Mouse (Mus musculus): ENCODE results near the gene Ubac2. TPM values are rescaled to one million over a fixed set of nuclear protein-coding genes. Genes with fewer than 3 reads are reported as not detected.
A peak's percentile ranks its signal among the peaks of the same experiment; 100 is the strongest.

Ubac2 gene
- polyA plus RNA-seq, 1 experiment from 2014 or later, result 22.6 TPM

- peaks cover 33% of the 10 kb centered on the region for H3K4me1 ChIP-seq (replicated peaks)
- no peak overlapping the region for H3K4me2 ChIP-seq
- no peak overlapping the region for H3K9ac ChIP-seq
- H3K27ac ChIP-seq, result no peak overlapping the region
- no peaks in the 10 kb centered on the region for H3K9me3 ChIP-seq (replicated peaks)
- 83% methylated on average over 11 of the region's 11 CpGs for WGBS (ENCODE audit: insufficient replicate concordance)
- H3K36me3 ChIP-seq, result peaks cover 7% of the 10 kb centered on the region; the same call in 1 of the 2 replicates
- ATAC-seq (ENCODE audit: low read depth), result no peak
- no peak for DNase-seq
- no peak overlapping the region for H3K4me3 ChIP-seq (replicated peaks)
- H3K27me3 ChIP-seq, result no peaks in the 10 kb centered on the region
Measured at GRCm38 (mm10) chr14:121954129-121954528, 75.7 kb downstream of the Ubac2 start.

DNA sequence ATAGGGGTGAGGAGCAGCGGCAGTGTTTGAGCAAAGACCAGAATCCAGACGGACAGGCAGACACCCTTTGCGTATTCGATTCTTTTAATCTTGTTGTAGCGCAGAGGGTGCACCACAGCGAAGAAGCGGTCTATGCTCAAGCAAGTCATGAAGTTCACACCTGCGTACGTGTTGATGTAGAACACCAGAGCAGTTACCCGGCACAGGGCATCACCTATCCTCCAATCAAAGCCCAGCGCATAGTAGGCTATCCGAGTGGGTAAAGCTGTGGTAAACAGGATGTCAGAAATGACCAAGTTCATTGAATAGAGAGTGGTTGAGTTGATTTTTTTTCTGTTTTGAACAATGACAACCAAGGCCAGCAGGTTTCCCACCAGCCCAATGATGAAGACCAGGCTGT lies 76.2 kb downstream of the Ubac2 start:
- Histone ChIP-seq H3K9me3 (replicated peaks) (no peaks in the 10 kb centered on the region), H3K36me3 (peaks cover 7% of the 10 kb centered on the region; the same call in 1 of the 2 replicates), H3K4me2 (no peak overlapping the region), H3K27me3 (no peaks in the 10 kb centered on the region), H3K9ac (no peak overlapping the region), H3K4me1 (replicated peaks) (peaks cover 33% of the 10 kb centered on the region), H3K4me3 (replicated peaks) (no peak overlapping the region), H3K27ac (no peak overlapping the region)
- WGBS (ENCODE audit: insufficient replicate concordance), result 90% methylated on average over 12 of the region's 12 CpGs
- DNase-seq (no peak), ATAC-seq (ENCODE audit: low read depth) (no peak)

DNA sequence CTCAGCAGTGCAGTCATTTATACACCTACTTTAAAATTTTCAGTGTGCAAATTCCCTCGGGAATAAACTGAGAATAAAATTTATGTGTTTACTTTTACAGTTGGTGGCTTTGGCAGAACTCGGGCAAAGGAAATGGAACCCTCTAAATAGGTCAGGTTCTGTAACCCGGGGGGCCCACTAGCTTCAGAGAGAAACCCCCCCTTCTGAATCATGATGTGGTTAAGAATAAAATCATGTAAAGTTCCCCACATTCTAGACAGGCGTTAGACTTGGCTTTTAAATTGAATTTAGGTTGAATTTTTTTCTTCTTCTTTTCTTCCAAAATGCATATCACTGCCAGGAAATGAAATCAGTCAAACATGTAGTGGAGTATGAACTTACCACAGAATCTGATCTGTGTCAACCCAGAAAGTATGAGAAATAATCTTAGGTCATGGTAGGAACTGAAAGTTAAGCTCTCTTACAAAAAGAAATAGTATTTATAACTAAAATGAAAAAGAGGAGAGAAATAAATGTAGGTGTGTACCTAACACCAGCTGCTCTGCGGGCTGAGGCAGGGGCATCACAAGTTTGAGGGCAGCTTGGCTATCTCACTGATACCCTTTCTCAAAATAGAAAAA lies 76.9 kb downstream of the Ubac2 start:
- DNase-seq (no peak), ATAC-seq (ENCODE audit: low read depth) (no peak)
- Histone ChIP-seq H3K36me3 (peaks cover 7% of the 10 kb centered on the region; the same call in 1 of the 2 replicates), H3K9ac (no peak overlapping the region), H3K4me3 (replicated peaks) (no peak overlapping the region), H3K27me3 (no peaks in the 10 kb centered on the region), H3K4me1 (replicated peaks) (peaks cover 30% of the 10 kb centered on the region), H3K27ac (no peak overlapping the region), H3K9me3 (replicated peaks) (no peaks in the 10 kb centered on the region), H3K4me2 (no peak overlapping the region)
- WGBS (ENCODE audit: insufficient replicate concordance), result 63% methylated on average over 5 of the region's 5 CpGs

DNA sequence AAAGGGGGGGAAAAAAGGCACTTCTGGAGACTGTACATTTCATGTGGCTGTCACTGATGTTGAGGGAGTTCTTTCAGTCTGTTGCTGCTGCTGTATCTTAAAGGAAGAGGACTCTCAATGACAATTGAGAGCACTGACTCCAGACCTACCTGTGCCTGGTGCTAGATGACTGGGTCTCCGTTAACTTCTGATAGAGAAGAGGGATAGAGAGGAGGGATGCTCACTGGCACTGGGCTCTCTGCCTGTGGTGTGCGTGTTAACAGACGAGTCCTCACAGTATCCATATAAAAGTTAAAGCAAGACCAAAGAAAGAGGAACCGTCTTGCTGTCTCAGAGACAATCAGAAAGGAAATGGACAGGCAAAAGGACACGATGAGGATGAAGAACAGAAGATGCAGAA lies 77.9 kb downstream of the Ubac2 start:
- H3K9me3 ChIP-seq (replicated peaks), result no peaks in the 10 kb centered on the region
- H3K36me3 ChIP-seq, result peaks cover 7% of the 10 kb centered on the region; the same call in 1 of the 2 replicates
- 61% methylated on average over 5 of the region's 5 CpGs for WGBS (ENCODE audit: insufficient replicate concordance)
- ATAC-seq (ENCODE audit: low read depth) (no peak), DNase-seq (no peak)
- H3K4me1 ChIP-seq (replicated peaks), result peaks cover 31% of the 10 kb centered on the region
- no peak overlapping the region for H3K4me2 ChIP-seq
- no peaks in the 10 kb centered on the region for H3K27me3 ChIP-seq
- H3K4me3 ChIP-seq (replicated peaks), result no peak overlapping the region
- H3K9ac ChIP-seq, result no peak overlapping the region
- H3K27ac ChIP-seq, result no peak overlapping the region; the same call in 1 of the 2 replicates

DNA sequence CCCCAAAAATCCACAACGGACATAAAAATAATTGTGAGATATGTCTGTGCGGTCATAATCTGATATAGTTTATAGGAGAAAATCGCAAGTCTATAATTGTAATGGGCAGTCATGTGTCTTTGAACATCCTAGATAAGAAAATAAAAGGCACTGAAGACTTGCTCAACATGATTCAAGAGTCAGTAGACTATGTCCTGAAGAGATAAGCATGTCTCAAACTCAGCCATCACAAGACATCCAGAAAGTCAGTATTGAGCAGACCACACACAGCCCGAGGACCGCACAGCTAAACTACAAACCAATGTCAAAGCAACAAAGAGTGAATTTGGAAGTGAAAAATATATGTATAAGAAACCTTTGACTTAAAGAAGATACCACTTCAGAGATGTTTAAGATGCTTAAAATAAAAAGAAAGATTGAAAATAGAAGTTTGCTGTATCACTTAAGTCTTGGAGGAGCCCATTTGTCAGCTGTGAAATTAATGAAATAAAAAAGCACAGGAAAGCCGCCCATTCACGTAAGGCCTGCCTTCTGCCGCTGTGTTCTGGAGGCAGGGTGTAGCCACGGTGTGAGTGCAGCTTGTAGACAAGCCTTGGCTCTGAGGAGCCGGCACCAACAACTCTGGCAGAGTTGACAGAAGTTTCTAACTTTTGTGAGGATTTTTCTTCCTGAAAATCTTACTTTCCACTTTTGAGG lies 78.9 kb downstream of the Ubac2 start:
- H3K27me3 ChIP-seq, result no peaks in the 10 kb centered on the region
- H3K9me3 ChIP-seq (replicated peaks), result no peaks in the 10 kb centered on the region
- WGBS (ENCODE audit: insufficient replicate concordance), result 49% methylated on average over 10 of the region's 10 CpGs
- no peak overlapping the region for H3K4me2 ChIP-seq
- ATAC-seq (ENCODE audit: low read depth) (peak; percentile 67), DNase-seq (no peak)
- H3K4me1 ChIP-seq (replicated peaks), result peaks cover 32% of the 10 kb centered on the region
- H3K9ac ChIP-seq, result no peak overlapping the region
- no peak overlapping the region for H3K27ac ChIP-seq
- H3K4me3 ChIP-seq (replicated peaks), result no peak overlapping the region
- peaks cover 7% of the 10 kb centered on the region; the same call in 1 of the 2 replicates for H3K36me3 ChIP-seq

DNA sequence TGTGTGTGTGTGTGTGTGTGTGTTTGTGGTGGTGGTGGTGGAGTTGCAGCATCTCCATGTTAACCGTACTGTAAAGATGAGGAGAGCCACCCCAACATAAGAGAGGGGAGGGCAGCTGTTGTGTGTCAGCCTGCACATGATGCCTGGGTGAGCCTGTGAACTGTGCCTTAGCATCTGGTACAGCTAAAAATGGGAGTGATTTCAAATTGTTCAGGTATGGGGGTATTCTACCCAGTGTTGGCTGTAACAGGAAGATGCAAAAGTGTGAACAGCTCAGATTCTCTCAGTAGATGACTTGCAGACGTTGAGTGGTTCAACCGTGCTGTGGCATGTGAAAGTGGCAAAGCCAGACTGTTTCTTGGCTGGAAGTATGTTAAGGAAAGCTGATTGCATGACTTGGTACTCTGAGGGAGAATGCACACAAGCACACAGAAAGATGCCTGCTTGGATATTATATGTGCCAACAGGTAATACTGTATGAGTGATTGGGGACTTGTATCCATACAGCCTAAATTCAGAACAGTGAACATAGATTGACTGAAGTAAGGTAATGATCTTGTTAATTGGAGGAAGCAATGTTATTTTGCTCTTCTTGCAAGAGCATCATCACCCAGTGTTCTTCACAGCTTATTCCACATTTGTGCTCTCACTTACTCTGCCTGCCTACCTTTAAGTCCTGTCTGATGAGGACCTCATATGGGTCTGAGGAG lies 79.8 kb downstream of the Ubac2 start:
- Histone ChIP-seq H3K4me2 (no peak overlapping the region), H3K27ac (no peak overlapping the region), H3K36me3 (peaks cover 4% of the 10 kb centered on the region; the same call in 1 of the 2 replicates), H3K9me3 (replicated peaks) (no peaks in the 10 kb centered on the region), H3K4me1 (replicated peaks) (peaks cover 37% of the 10 kb centered on the region), H3K27me3 (no peaks in the 10 kb centered on the region), H3K9ac (no peak overlapping the region), H3K4me3 (replicated peaks) (no peak overlapping the region)
- DNase-seq (no peak), ATAC-seq (ENCODE audit: low read depth) (no peak)
- 72% methylated on average over 3 of the region's 3 CpGs for WGBS (ENCODE audit: insufficient replicate concordance)

DNA sequence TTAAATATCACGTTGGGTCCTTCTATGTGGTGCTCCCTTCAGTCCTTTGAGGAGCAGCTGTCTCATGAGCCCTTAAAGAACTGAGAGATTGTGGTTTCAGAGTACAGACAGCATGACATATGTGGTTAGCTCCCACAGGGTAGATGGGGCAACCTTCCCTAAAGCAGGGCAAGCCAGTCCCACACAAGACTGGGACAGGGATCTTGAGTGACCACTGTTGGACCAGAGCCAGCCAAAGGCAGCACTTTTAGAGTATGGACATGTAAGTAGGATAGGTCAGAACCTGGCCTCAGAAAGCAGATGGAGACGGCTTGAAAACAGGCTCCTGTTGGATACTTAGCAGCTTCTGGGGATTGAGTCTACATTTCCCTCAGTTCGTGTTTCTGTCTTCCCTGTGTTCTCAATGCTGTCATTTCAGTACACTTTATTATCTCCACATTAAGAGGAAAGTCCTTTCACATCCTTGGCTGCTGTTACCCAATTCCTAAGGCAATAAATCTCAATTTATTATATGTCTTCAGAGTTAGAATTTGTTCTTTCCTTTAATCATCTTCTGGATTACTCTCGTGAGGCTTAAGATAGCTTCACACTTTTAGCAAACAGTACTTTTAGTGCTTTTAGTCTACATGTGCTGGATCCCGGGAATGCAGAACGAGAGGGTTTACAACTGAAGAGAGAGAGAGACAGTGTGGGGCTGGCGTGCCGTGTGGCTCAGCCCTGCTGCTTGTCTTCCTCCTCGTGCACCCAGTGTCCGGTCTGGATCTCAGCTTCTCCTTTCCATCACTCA lies 80.5 kb downstream of the Ubac2 start:
- Histone ChIP-seq H3K4me1 (replicated peaks) (peaks cover 44% of the 10 kb centered on the region), H3K9me3 (replicated peaks) (no peaks in the 10 kb centered on the region), H3K27me3 (no peaks in the 10 kb centered on the region), H3K9ac (no peak overlapping the region), H3K4me3 (replicated peaks) (no peak overlapping the region), H3K36me3 (peaks cover 4% of the 10 kb centered on the region; the same call in 1 of the 2 replicates), H3K27ac (no peak overlapping the region), H3K4me2 (no peak overlapping the region)
- DNase-seq, result no peak
- no peak for ATAC-seq (ENCODE audit: low read depth)
- WGBS (ENCODE audit: insufficient replicate concordance), result 56% methylated on average over 10 of the region's 10 CpGs

DNA sequence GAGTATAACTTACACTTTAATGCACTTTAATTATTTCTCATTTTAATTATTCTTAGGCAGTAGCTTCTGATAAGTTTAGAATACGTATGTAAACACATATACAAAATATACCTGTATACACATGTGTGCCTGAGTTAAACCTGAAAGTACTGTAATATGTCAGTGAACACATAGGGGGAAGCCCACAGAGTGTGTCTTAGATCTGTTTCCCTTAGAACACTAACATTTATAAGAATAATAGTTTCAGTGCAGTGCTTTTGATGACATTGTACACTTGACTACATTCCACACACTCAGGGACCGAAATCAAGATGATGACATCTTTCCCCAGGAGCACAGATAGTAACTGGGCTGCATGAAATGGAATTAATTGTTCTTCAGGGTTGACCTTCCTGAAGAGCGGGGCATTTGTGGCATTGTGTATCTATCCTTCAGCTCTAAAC lies 81.1 kb downstream of the Ubac2 start:
- no peaks in the 10 kb centered on the region for H3K9me3 ChIP-seq (replicated peaks)
- ATAC-seq (ENCODE audit: low read depth) (no peak), DNase-seq (no peak)
- peaks cover 46% of the 10 kb centered on the region for H3K4me1 ChIP-seq (replicated peaks)
- no peak overlapping the region for H3K4me3 ChIP-seq (replicated peaks)
- H3K27me3 ChIP-seq, result no peaks in the 10 kb centered on the region
- 0 out of 2 replicates have a peak, but pooled peaks cover 4% of the 10 kb centered on the region for H3K36me3 ChIP-seq
- no peak overlapping the region for H3K27ac ChIP-seq
- H3K4me2 ChIP-seq, result no peak overlapping the region
- WGBS (ENCODE audit: insufficient replicate concordance), result 84% methylated on average over 3 of the region's 3 CpGs
- no peak overlapping the region for H3K9ac ChIP-seq

GRCm38 (mm10) chr14:121960031-121960430 lies 81.6 kb downstream of the Ubac2 start:
- Histone ChIP-seq H3K4me3 (replicated peaks) (no peak overlapping the region), H3K27me3 (no peaks in the 10 kb centered on the region), H3K9me3 (replicated peaks) (no peaks in the 10 kb centered on the region), H3K4me1 (replicated peaks) (peaks cover 46% of the 10 kb centered on the region), H3K4me2 (no peak overlapping the region), H3K9ac (no peak overlapping the region), H3K27ac (no peak overlapping the region), H3K36me3 (no peaks in the 10 kb centered on the region)
- no peak for ATAC-seq (ENCODE audit: low read depth)
- no peak for DNase-seq
- WGBS (ENCODE audit: insufficient replicate concordance), result 71% methylated on average over 4 of the region's 4 CpGs

DNA sequence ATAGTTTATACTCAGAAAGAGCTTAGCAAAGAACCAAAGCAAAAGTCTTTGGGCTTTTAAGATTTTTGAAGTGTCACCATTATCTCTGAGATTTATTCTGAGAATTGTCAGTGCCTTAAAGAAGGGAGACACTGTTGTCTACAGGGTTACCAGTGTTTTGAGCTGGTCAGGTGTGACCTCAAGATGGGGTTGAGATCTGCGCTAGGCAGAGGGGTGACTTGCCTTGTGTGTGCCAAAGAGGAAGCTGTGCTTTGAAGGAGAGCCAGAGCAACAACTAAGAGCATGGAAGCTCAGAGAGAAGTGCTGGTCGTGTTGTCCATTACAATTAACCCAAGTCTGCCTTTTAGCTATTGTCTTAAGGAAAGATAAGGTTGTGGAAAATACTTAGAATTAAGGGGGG lies 82.1 kb downstream of the Ubac2 start:
- WGBS (ENCODE audit: insufficient replicate concordance), result 38% methylated on average over 2 of the region's 2 CpGs
- no peak overlapping the region for H3K9ac ChIP-seq
- no peak for ATAC-seq (ENCODE audit: low read depth)
- no peak overlapping the region for H3K4me2 ChIP-seq
- H3K36me3 ChIP-seq, result no peaks in the 10 kb centered on the region
- H3K27ac ChIP-seq, result no peak overlapping the region
- H3K9me3 ChIP-seq (replicated peaks), result no peaks in the 10 kb centered on the region
- no peak overlapping the region for H3K4me3 ChIP-seq (replicated peaks)
- no peak for DNase-seq
- peaks cover 49% of the 10 kb centered on the region for H3K4me1 ChIP-seq (replicated peaks)
- no peaks in the 10 kb centered on the region for H3K27me3 ChIP-seq

DNA sequence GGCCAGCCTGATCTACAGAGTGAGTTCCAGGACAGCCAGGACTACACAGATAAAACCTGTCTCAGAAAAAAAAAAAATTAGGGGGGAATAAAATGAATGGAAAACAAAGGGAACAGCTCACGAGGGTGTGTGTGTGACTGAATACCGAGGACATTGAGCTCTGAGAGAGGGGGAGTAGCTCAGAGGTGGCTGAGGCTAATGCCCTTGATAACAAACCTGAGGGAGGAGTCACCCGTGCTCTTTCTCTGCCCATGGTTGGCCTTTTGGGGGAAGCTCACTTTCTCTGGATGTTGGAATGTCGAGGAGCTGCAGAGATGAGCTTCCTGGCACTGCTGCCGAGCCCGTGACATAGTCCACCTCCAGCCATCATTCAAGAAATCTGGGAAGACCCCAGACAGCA lies 82.6 kb downstream of the Ubac2 start:
- WGBS (ENCODE audit: insufficient replicate concordance), result 33% methylated on average over 6 of the region's 6 CpGs
- H3K9ac ChIP-seq, result no peak overlapping the region
- H3K9me3 ChIP-seq (replicated peaks), result no peaks in the 10 kb centered on the region
- no peaks in the 10 kb centered on the region for H3K36me3 ChIP-seq
- no peak overlapping the region for H3K4me2 ChIP-seq
- H3K4me1 ChIP-seq (replicated peaks), result peaks cover 50% of the 10 kb centered on the region
- no peaks in the 10 kb centered on the region for H3K27me3 ChIP-seq
- no peak overlapping the region for H3K27ac ChIP-seq
- no peak; the same call in 1 of the 2 replicates for ATAC-seq (ENCODE audit: low read depth)
- H3K4me3 ChIP-seq (replicated peaks), result no peak overlapping the region
- DNase-seq, result no peak
